ENCODE assay signal across 8 mouse cellular contexts in genomic region chrX:133688840-133689239, GRCm38 (mm10). TPM values are rescaled to one million over a fixed set of nuclear protein-coding genes. Genes with fewer than 3 reads are reported as not detected.
A peak's percentile ranks its signal among the peaks of the same experiment; 100 is the strongest.
DNase-seq lines count a peak whose midpoint lies in the region; ATAC-seq and TF ChIP-seq lines count a peak whose summit lies in the region.

Gene Pcdh19 (minus strand): TSS chrX:133688987.

- H3K9ac ChIP-seq in embryonic facial prominence, embryonic 15.5 days, result 0 out of 2 replicates have a peak within 1 kb of the TSS, but pooled peaks have one; percentile 23
- H3K9ac ChIP-seq in liver, adult 2 months (ENCODE audit: low read depth, low read length), result no peak within 1 kb of the TSS

- TF ChIP-seq POLR2A in liver, adult 2 months (IDR thresholded peaks at IDR 0.05; ENCODE audit: extremely low read depth, insufficient read depth, low read length), result no peak
- peak; percentile 96 for TF ChIP-seq POLR2A in myocyte (IDR thresholded peaks at IDR 0.05; ENCODE audit: insufficient read length, low read depth)

- peak within 1 kb of the TSS; percentile 80 for H3K4me2 ChIP-seq in embryonic facial prominence, embryonic 15.5 days (replicated peaks)
- peak within 1 kb of the TSS; percentile 75 for H3K4me2 ChIP-seq in myocyte (ENCODE audit: low read depth)

- no peak for TF ChIP-seq CTCF in liver, adult 2 months (IDR thresholded peaks at IDR 0.05; ENCODE audit: low read depth, low read length)

- H3K27ac ChIP-seq in embryonic facial prominence, embryonic 15.5 days (replicated peaks), result peak within 1 kb of the TSS; percentile 80
- no peak within 1 kb of the TSS for H3K27ac ChIP-seq in heart, embryonic 10.5 days
- H3K27ac ChIP-seq in liver, adult 2 months (replicated peaks; ENCODE audit: insufficient read depth, low read depth, low read length), result no peak within 1 kb of the TSS

- H3K9me3 ChIP-seq in embryonic facial prominence, embryonic 15.5 days (replicated peaks), result no peaks in the 10 kb centered on the region
- H3K9me3 ChIP-seq in heart, embryonic 10.5 days, result no peaks in the 10 kb centered on the region

- H3K4me1 ChIP-seq in embryonic facial prominence, embryonic 15.5 days, result 0 out of 2 replicates have a peak, but pooled peaks cover 5% of the 10 kb centered on the region
- no peaks in the 10 kb centered on the region for H3K4me1 ChIP-seq in heart, embryonic 10.5 days
- peaks cover 4% of the 10 kb centered on the region; the same call in 1 of the 2 replicates for H3K4me1 ChIP-seq in liver, adult 2 months (ENCODE audit: control insufficient read depth, insufficient read depth, low read length)

- H3K79me2 ChIP-seq in liver, adult 2 months (ENCODE audit: control insufficient read depth, insufficient read depth, low read length), result no peaks in the 10 kb centered on the region
- H3K79me2 ChIP-seq in myocyte (ENCODE audit: control insufficient read depth, insufficient read depth), result peaks cover 29% of the 10 kb centered on the region

- peaks cover 28% of the 10 kb centered on the region; the same call in 1 of the 2 replicates for H3K27me3 ChIP-seq in embryonic facial prominence, embryonic 15.5 days
- peaks cover 72% of the 10 kb centered on the region for H3K27me3 ChIP-seq in heart, embryonic 10.5 days (ENCODE audit: insufficient read depth, poor library complexity, severe bottlenecking)
- peaks cover 14% of the 10 kb centered on the region; the same call in 1 of the 2 replicates for H3K27me3 ChIP-seq in liver, adult 2 months (ENCODE audit: control insufficient read depth, insufficient read depth, low read length)
- H3K27me3 ChIP-seq in myocyte (ENCODE audit: control insufficient read depth, insufficient read depth, insufficient read length), result no peaks in the 10 kb centered on the region

- H3K36me3 ChIP-seq in embryonic facial prominence, embryonic 15.5 days, result no peaks in the 10 kb centered on the region
- H3K36me3 ChIP-seq in heart, embryonic 10.5 days, result no peaks in the 10 kb centered on the region
- no peaks in the 10 kb centered on the region for H3K36me3 ChIP-seq in liver, adult 2 months (ENCODE audit: control insufficient read depth, insufficient read depth, low read length)
- no peaks in the 10 kb centered on the region for H3K36me3 ChIP-seq in myocyte (ENCODE audit: control insufficient read depth, insufficient read depth)

- WGBS in embryonic facial prominence, embryonic 15.5 days, result 26% methylated on average over 17 of the region's 26 CpGs
- 19% methylated on average over 24 of the region's 26 CpGs for WGBS in heart, embryonic 10.5 days
- WGBS in liver, adult 2 months, result 3% methylated on average over 18 of the region's 26 CpGs

- peak; percentile 89 for ATAC-seq in embryonic facial prominence, embryonic 15.5 days (ENCODE audit: insufficient number of reproducible peaks, low FRiP score, low TSS enrichment, low read depth)

- peak; percentile 84 for DNase-seq in 3T3-L1 (ENCODE audit: low read depth, low spot score)
- peak; percentile 86 for DNase-seq in adrenal gland, postnatal 14 days
- peak; percentile 82 for DNase-seq in heart, embryonic 10.5 days (ENCODE audit: low spot score)
- peak; percentile 59 for DNase-seq in kidney, adult 9 months
- DNase-seq in liver, adult 2 months (ENCODE audit: extremely low read depth, low read depth, low spot score), result peak; percentile 28
- DNase-seq in thymus, postnatal 36 days, result peak; percentile 24 to 30

- peak within 1 kb of the TSS; percentile 42 for H3ac ChIP-seq in myocyte (ENCODE audit: control insufficient read depth, insufficient read length)

- H3K4me3 ChIP-seq in embryonic facial prominence, embryonic 15.5 days (replicated peaks), result peak within 1 kb of the TSS; percentile 53
- peak within 1 kb of the TSS; percentile 60 for H3K4me3 ChIP-seq in heart, embryonic 10.5 days
- H3K4me3 ChIP-seq in liver, adult 2 months (ENCODE audit: insufficient read depth, low read depth, low read length), result peak within 1 kb of the TSS; percentile 71; the same call in 1 of the 2 replicates
- peak within 1 kb of the TSS; percentile 65 for H3K4me3 ChIP-seq in myocyte

TF ChIP-seq in myocyte, 11 proteins besides CTCF, POLR2A, EP300 and RAD21:
- peak in 1 of 3 experiments; percentile 33 for TF ChIP-seq MYOG (IDR thresholded peaks at IDR 0.05; ENCODE audit: control insufficient read depth in 1 of 3, insufficient read depth in 1 of 3, insufficient read length in 2 of 3, low read depth in 2 of 3)
- TF ChIP-seq POLR2AphosphoS2 (IDR thresholded peaks at IDR 0.05; ENCODE audit: insufficient read length, low read depth), result peak; percentile 97
- TF ChIP-seq REST (IDR thresholded peaks at IDR 0.05; ENCODE audit: insufficient read depth, insufficient read length), result peak; percentile 45
- no peak for TF ChIP-seq CEBPB (IDR thresholded peaks at IDR 0.05; ENCODE audit: insufficient read depth, poor library complexity, severe bottlenecking)

RNA-seq across cellular contexts. Expression of gene Pcdh19, which starts in this region (rescaled TPM):
- total RNA-seq in adrenal gland, postnatal 14 days (2021), result 8.1 and 8.6 TPM in 2 replicates
- polyA plus RNA-seq in embryonic facial prominence, embryonic 15.5 days (2015; fragmentation: Nextera tagmentation; extraction: Ambion mirVana), result 4.6 and 4.8 TPM in 2 replicates
- polyA plus RNA-seq in heart, embryonic 10.5 days (2016; fragmentation: Nextera tagmentation; extraction: Ambion mirVana), result 0.48 and 0.49 TPM in 2 replicates
- under 0.01 TPM in 2 replicates for total RNA-seq in liver, adult 2 months (2014; rRNA removed)
- polyA plus RNA-seq in liver, adult 2 months (2012; rRNA removed), result not detected in 2 replicates
- 9.7 TPM for polyA plus RNA-seq in myocyte (2012; fragmentation: generic; extraction: Trizol)

Comparison
In these comparisons a context has a peak if more than half of its experiments do, and no peak if none do; other contexts are left out.
1. Peak in DNase-seq and H3K4me3 ChIP-seq in heart, embryonic 10.5 days; RNA of the gene not detected or under 1 TPM.
2. Peak in DNase-seq and H3K4me3 ChIP-seq in liver, adult 2 months; RNA of the gene not detected or under 1 TPM.
3. DNase-seq: peak in every context shown above with its lines; median percentile 86 in adrenal gland, postnatal 14 days; 84 in 3T3-L1; 82 in heart, embryonic 10.5 days; 59 in kidney, adult 9 months; 28 in liver, adult 2 months; 27 in thymus, postnatal 36 days.